Comparison of ENCODE assay signal across 8 mouse cellular contexts in the genomic region with DNA sequence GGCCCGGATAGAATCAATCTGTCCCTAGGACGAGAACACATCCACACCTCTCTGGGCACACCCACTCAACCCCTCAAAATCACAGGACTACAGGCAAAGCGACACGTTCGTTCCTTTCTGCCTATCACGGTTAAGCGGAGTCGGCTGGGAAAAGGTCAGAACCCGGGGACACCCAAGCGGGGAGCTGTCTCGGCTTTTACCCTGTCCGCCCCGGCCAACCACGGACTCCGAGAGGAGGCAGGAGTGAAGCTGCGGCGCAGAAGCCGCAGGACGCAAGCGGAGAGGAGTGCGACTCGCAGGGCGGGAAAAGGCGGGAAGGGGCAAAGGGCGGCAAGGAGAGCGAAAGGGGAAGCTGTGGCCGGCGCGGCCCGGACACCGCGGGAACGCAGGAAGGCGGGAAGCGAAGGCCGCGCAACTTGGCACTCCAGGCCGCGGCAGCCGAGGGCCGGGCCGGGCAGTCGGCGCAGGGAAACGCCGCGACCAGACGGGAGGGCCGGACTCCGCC. TPM values are rescaled to one million over a fixed set of nuclear protein-coding genes. Genes with fewer than 3 reads are reported as not detected.
DNase-seq lines count a peak whose midpoint lies in the region; ATAC-seq and TF ChIP-seq lines count a peak whose summit lies in the region.

No protein-coding gene starts in this region.

- TF ChIP-seq RAD21 in MEL (IDR thresholded peaks at IDR 0.05; ENCODE audit: low read depth, low read length): no peak

- no peak for TF ChIP-seq EP300 in MEL (IDR thresholded peaks at IDR 0.05; ENCODE audit: low read depth in 1 of 2, low read length in 2 of 2)

- WGBS in heart, embryonic 13.5 days: 0% methylated on average over 50 of the region's 50 CpGs
- WGBS in intestine, embryonic 16.5 days: under 1% methylated on average over 42 of the region's 50 CpGs

- intact Hi-C loops in heart, postnatal 10 days (cut with DNase I): loop anchor here (1.0 kb wide), 1 partner anchor 53 kb away; a partner anchor contains a TSS

- H3K4me2 ChIP-seq in heart, embryonic 13.5 days: peak overlapping the region; percentile 95
- peak overlapping the region; percentile 55 for H3K4me2 ChIP-seq in intestine, embryonic 16.5 days (ENCODE audit: low read depth, low read length)

- no peak for TF ChIP-seq CTCF in MEL (IDR thresholded peaks at IDR 0.05 in 2 of 3, conservative IDR thresholded peaks at IDR 0.05 in 1 of 3; ENCODE audit: control insufficient read depth in 1 of 3, insufficient read depth in 1 of 3, low read depth in 2 of 3, low read length in 3 of 3, poor library complexity in 1 of 3, severe bottlenecking in 1 of 3)

- no peak for TF ChIP-seq POLR2A in MEL (IDR thresholded peaks at IDR 0.05; ENCODE audit: control insufficient read depth in 1 of 2, insufficient read depth in 1 of 2, low read depth in 1 of 2, low read length in 2 of 2, poor library complexity in 1 of 2)

- no peaks in the 10 kb centered on the region for H3K27me3 ChIP-seq in heart, embryonic 13.5 days (replicated peaks)
- no peaks in the 10 kb centered on the region for H3K27me3 ChIP-seq in MEL (ENCODE audit: control insufficient read depth in 1 of 2, insufficient read depth in 2 of 2, low read length in 2 of 2)
- H3K27me3 ChIP-seq in intestine, embryonic 16.5 days (replicated peaks; ENCODE audit: control insufficient read depth, insufficient read depth, low read length): no peaks in the 10 kb centered on the region
- no peaks in the 10 kb centered on the region for H3K27me3 ChIP-seq in megakaryocyte, embryonic 14.5 days (replicated peaks)

- ATAC-seq in heart, embryonic 13.5 days (ENCODE audit: extremely low read depth, insufficient number of reproducible peaks, low FRiP score, low TSS enrichment): peak; percentile 3; the same call in 1 of the 2 replicates
- peak; percentile 43 for ATAC-seq in erythroblast, adult 5-6 weeks (replicated peaks; ENCODE audit: low FRiP score, poor library complexity, severe bottlenecking)
- peak; percentile 75 for ATAC-seq in intestine, embryonic 16.5 days

- H3K27ac ChIP-seq in heart, embryonic 13.5 days (replicated peaks): peak overlapping the region; percentile 87
- H3K27ac ChIP-seq in MEL (ENCODE audit: control insufficient read depth, low read depth, low read length): peak overlapping the region; percentile 77
- peak overlapping the region; percentile 84 for H3K27ac ChIP-seq in intestine, embryonic 16.5 days (ENCODE audit: low read length)

- peaks cover 24% of the 10 kb centered on the region for H3K36me3 ChIP-seq in heart, embryonic 13.5 days
- H3K36me3 ChIP-seq in MEL (ENCODE audit: control insufficient read depth in 1 of 2, insufficient read depth in 2 of 2, low read length in 2 of 2): peaks cover 9 to 31% of the 10 kb centered on the region in 2 experiments
- peaks cover 3% of the 10 kb centered on the region; the same call in 1 of the 2 replicates for H3K36me3 ChIP-seq in intestine, embryonic 16.5 days (ENCODE audit: control insufficient read depth, insufficient read depth, low read length)
- peaks cover 36% of the 10 kb centered on the region for H3K36me3 ChIP-seq in megakaryocyte, embryonic 14.5 days (replicated peaks; ENCODE audit: low read length)

- H3K4me3 ChIP-seq in heart, embryonic 13.5 days: peak overlapping the region; percentile 100
- peak overlapping the region; percentile 77 to 95 for H3K4me3 ChIP-seq in MEL (ENCODE audit: control insufficient read depth in 1 of 2, insufficient read depth in 1 of 2, low read depth in 2 of 2, low read length in 2 of 2)
- H3K4me3 ChIP-seq in intestine, embryonic 16.5 days (ENCODE audit: low read length): peak overlapping the region; percentile 92
- peak overlapping the region; percentile 97 for H3K4me3 ChIP-seq in megakaryocyte, embryonic 14.5 days (replicated peaks)

- H3K9ac ChIP-seq in heart, embryonic 13.5 days: peak overlapping the region; percentile 98
- H3K9ac ChIP-seq in MEL (ENCODE audit: control insufficient read depth, low read depth, low read length, poor library complexity, severe bottlenecking): peak overlapping the region; percentile 91
- H3K9ac ChIP-seq in intestine, embryonic 16.5 days (ENCODE audit: low read depth, low read length): peak overlapping the region; percentile 89

- H3K4me1 ChIP-seq in heart, embryonic 13.5 days: peaks cover 47% of the 10 kb centered on the region
- peaks cover 6 to 13% of the 10 kb centered on the region in 2 experiments for H3K4me1 ChIP-seq in MEL (ENCODE audit: control insufficient read depth in 1 of 2, insufficient read depth in 2 of 2, low read length in 2 of 2)
- peaks cover 32% of the 10 kb centered on the region for H3K4me1 ChIP-seq in intestine, embryonic 16.5 days (ENCODE audit: control insufficient read depth, insufficient read depth, low read length)
- H3K4me1 ChIP-seq in megakaryocyte, embryonic 14.5 days: peaks cover 51% of the 10 kb centered on the region

- no peaks in the 10 kb centered on the region for H3K9me3 ChIP-seq in heart, embryonic 13.5 days
- no peaks in the 10 kb centered on the region for H3K9me3 ChIP-seq in MEL (replicated peaks; ENCODE audit: insufficient read depth, low read length)
- no peaks in the 10 kb centered on the region for H3K9me3 ChIP-seq in intestine, embryonic 16.5 days (ENCODE audit: control insufficient read depth, low read length)
- H3K9me3 ChIP-seq in megakaryocyte, embryonic 14.5 days: no peaks in the 10 kb centered on the region

- H3K79me2 ChIP-seq in MEL (ENCODE audit: control insufficient read depth, insufficient read depth, low read length, poor library complexity): peaks cover 45% of the 10 kb centered on the region

- DNase-seq in heart, postnatal 10 days: no peak
- peak; percentile 82 for DNase-seq in MEL (ENCODE audit: low read depth, low spot score)
- DNase-seq in yolk sac, embryonic 10.5 days (ENCODE audit: low spot score): peak; percentile 76
- no peak for DNase-seq in adrenal gland, adult 18-20 months (ENCODE audit: low spot score in 2 of 2)

TF ChIP-seq in MEL, 35 proteins besides CTCF, POLR2A, EP300 and RAD21 (continues in another document):
- no peak for TF ChIP-seq MYB (IDR thresholded peaks at IDR 0.05; ENCODE audit: low read depth, low read length)
- TF ChIP-seq MAZ (IDR thresholded peaks at IDR 0.05; ENCODE audit: low read depth, low read length): no peak
- no peak for TF ChIP-seq ETS1 (IDR thresholded peaks at IDR 0.05; ENCODE audit: low read depth, low read length)
- TF ChIP-seq JUND (IDR thresholded peaks at IDR 0.05; ENCODE audit: low read depth, low read length): no peak

RNA-seq across cellular contexts. Expression of a gene that starts 5.6 kb away (rescaled TPM):
- polyA plus RNA-seq in heart, embryonic 13.5 days (2015; fragmentation: Nextera tagmentation; extraction: Ambion mirVana): 54.5 and 57.3 TPM in 2 replicates
- 10 to 100 TPM; 21.3 to 24.4 TPM for total RNA-seq in heart, postnatal 10 days (2021)
- 42.3 and 43.8 TPM in 2 replicates for total RNA-seq in MEL (2012; rRNA removed)
- polyA plus RNA-seq in MEL (2012; ENCODE audit: insufficient read depth in 1 of 2, insufficient read length in 2 of 2, low read depth in 1 of 2, low replicate concordance in 2 of 2, missing spikeins in 1 of 2): 10 to 100 TPM in 1 of 2 experiments, not detected in 1; 53.9 TPM
- total RNA-seq in erythroblast, adult 5-6 weeks (2015; ENCODE audit: low replicate concordance): 15.5 and 27.5 TPM in 2 replicates
- 21.6 and 26.3 TPM in 2 replicates for total RNA-seq in erythroblast, adult 5-6 weeks (2017; ENCODE audit: low replicate concordance)
- 79.4 and 85.8 TPM in 2 replicates for polyA plus RNA-seq in intestine, embryonic 16.5 days (2015; fragmentation: Nextera tagmentation; extraction: Ambion mirVana)
- 2.4 and 3.5 TPM in 2 replicates for polyA plus RNA-seq in megakaryocyte, embryonic 14.5 days (2012; ENCODE audit: insufficient read depth, low replicate concordance)
- total RNA-seq in adrenal gland, adult 18-20 months (2021): 10 to 100 TPM; 37.1 to 43.6 TPM

RNA-seq across cellular contexts. Expression of a gene that starts 19.4 kb away (rescaled TPM):
- polyA plus RNA-seq in heart, embryonic 13.5 days (2015; fragmentation: Nextera tagmentation; extraction: Ambion mirVana): 0.41 and 0.48 TPM in 2 replicates
- total RNA-seq in heart, postnatal 10 days (2021): not detected
- not detected in 2 replicates for total RNA-seq in MEL (2012; rRNA removed)
- polyA plus RNA-seq in MEL (2012; ENCODE audit: insufficient read depth in 1 of 2, insufficient read length in 2 of 2, low read depth in 1 of 2, low replicate concordance in 2 of 2, missing spikeins in 1 of 2): not detected
- total RNA-seq in erythroblast, adult 5-6 weeks (2015; ENCODE audit: low replicate concordance): not detected in 2 replicates
- not detected in 2 replicates for total RNA-seq in erythroblast, adult 5-6 weeks (2017; ENCODE audit: low replicate concordance)
- 3.9 and 5.0 TPM in 2 replicates for polyA plus RNA-seq in intestine, embryonic 16.5 days (2015; fragmentation: Nextera tagmentation; extraction: Ambion mirVana)
- 0.47 TPM in 1 of 2 replicates, not detected in the other for polyA plus RNA-seq in megakaryocyte, embryonic 14.5 days (2012; ENCODE audit: insufficient read depth, low replicate concordance)
- 1 to 10 TPM; 3.3 TPM for total RNA-seq in adrenal gland, adult 18-20 months (2021)

RNA-seq across cellular contexts. Expression of a gene that starts 21.1 kb away (rescaled TPM):
- 41.5 and 42.9 TPM in 2 replicates for polyA plus RNA-seq in heart, embryonic 13.5 days (2015; fragmentation: Nextera tagmentation; extraction: Ambion mirVana)
- 100 to 1,000 TPM; 378 to 449 TPM for total RNA-seq in heart, postnatal 10 days (2021)
- total RNA-seq in MEL (2012; rRNA removed): 0.03 and 0.04 TPM in 2 replicates
- under 1 TPM in 1 of 2 experiments, not detected in 1; 0.19 TPM for polyA plus RNA-seq in MEL (2012; ENCODE audit: insufficient read depth in 1 of 2, insufficient read length in 2 of 2, low read depth in 1 of 2, low replicate concordance in 2 of 2, missing spikeins in 1 of 2)
- not detected in 2 replicates for total RNA-seq in erythroblast, adult 5-6 weeks (2015; ENCODE audit: low replicate concordance)
- 0.14 TPM in 1 of 2 replicates, not detected in the other for total RNA-seq in erythroblast, adult 5-6 weeks (2017; ENCODE audit: low replicate concordance)
- 6.3 and 7.5 TPM in 2 replicates for polyA plus RNA-seq in intestine, embryonic 16.5 days (2015; fragmentation: Nextera tagmentation; extraction: Ambion mirVana)
- polyA plus RNA-seq in megakaryocyte, embryonic 14.5 days (2012; ENCODE audit: insufficient read depth, low replicate concordance): 0.13 and 1.0 TPM in 2 replicates
- 1 to 10 TPM; 4.4 to 6.5 TPM for total RNA-seq in adrenal gland, adult 18-20 months (2021)

RNA-seq across cellular contexts. Expression of a gene that starts 53.5 kb away (rescaled TPM):
- polyA plus RNA-seq in heart, embryonic 13.5 days (2015; fragmentation: Nextera tagmentation; extraction: Ambion mirVana): 11.7 and 11.9 TPM in 2 replicates
- total RNA-seq in heart, postnatal 10 days (2021): 100 to 1,000 TPM in 1 of 2 experiments, 10 to 100 TPM in 1; 79.2 to 103 TPM
- total RNA-seq in MEL (2012; rRNA removed): 7.6 and 10.6 TPM in 2 replicates
- polyA plus RNA-seq in MEL (2012; ENCODE audit: insufficient read depth in 1 of 2, insufficient read length in 2 of 2, low read depth in 1 of 2, low replicate concordance in 2 of 2, missing spikeins in 1 of 2): 10 to 100 TPM in 1 of 2 experiments, 1 to 10 TPM in 1; 6.6 to 60.9 TPM
- total RNA-seq in erythroblast, adult 5-6 weeks (2015; ENCODE audit: low replicate concordance): 0.21 TPM in 1 of 2 replicates, not detected in the other
- 0.77 and 2.2 TPM in 2 replicates for total RNA-seq in erythroblast, adult 5-6 weeks (2017; ENCODE audit: low replicate concordance)
- polyA plus RNA-seq in intestine, embryonic 16.5 days (2015; fragmentation: Nextera tagmentation; extraction: Ambion mirVana): 10.4 and 10.6 TPM in 2 replicates
- polyA plus RNA-seq in megakaryocyte, embryonic 14.5 days (2012; ENCODE audit: insufficient read depth, low replicate concordance): 0.68 and 1.1 TPM in 2 replicates
- 100 to 1,000 TPM; 108 to 114 TPM for total RNA-seq in adrenal gland, adult 18-20 months (2021)

Comparison
In these comparisons a context has a peak if more than half of its experiments do, and no peak if none do; other contexts are left out.
1. ATAC-seq: peak in every context shown above with its lines; median percentile 75 in intestine, embryonic 16.5 days; 43 in erythroblast, adult 5-6 weeks; 3 in heart, embryonic 13.5 days.
2. DNase-seq: peak in MEL (single experiment) and yolk sac, embryonic 10.5 days (single experiment); none in heart, postnatal 10 days (0 of 2) and adrenal gland, adult 18-20 months (0 of 2).
3. RNA of a gene that starts 21.1 kb away (total RNA-seq): 378 to 449 TPM in heart, postnatal 10 days; 4.4 to 6.5 TPM in adrenal gland, adult 18-20 months, 0.03 to 0.04 TPM in MEL and 0.14 TPM in erythroblast, adult 5-6 weeks; every median in the first group is over 10 times any median in the second.
4. Peak in every context shown above with its lines, with median percentiles within 50 percentile points of each other: H3K27ac ChIP-seq, H3K4me3 ChIP-seq and H3K9ac ChIP-seq.